In the genomic region with DNA sequence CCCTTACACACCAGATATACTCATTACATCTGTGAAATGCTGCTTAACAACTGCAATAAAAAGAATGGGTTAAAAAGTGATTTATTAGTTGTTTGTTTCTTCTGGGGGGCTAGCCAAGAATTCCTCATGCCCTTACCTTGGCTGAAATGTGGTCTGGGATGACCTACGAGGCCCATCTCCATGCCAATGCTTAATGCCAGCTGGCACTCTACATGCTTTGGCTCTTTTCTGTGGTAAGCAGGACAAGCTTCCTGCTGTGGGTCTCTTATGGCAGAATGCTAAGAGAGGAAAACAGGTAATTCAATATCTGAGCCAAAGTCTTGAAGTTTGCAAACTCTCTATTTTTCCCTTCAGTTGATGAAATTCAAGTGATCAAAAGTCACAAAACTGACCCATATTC, we compare ENCODE assay signal across 27 mouse cellular contexts.
DNase-seq lines count a peak whose midpoint lies in the region; ATAC-seq and TF ChIP-seq lines count a peak whose summit lies in the region.
"Had no signal": no experiment of that assay in that cellular context is flagged by ENCODE, and none has a peak within 500 bp of the region (broad histone marks: within the 10 kb centered on the region; RNA-seq: fewer than 3 reads in every experiment).

No protein-coding gene starts in this region.

- no peaks in the 10 kb centered on the region for H3K27me3 ChIP-seq in kidney, adult 2 months (replicated peaks; ENCODE audit: control insufficient read depth, insufficient read depth, low read length)
- H3K27me3 ChIP-seq in heart, embryonic 10.5 days (ENCODE audit: insufficient read depth, poor library complexity, severe bottlenecking) = no peaks in the 10 kb centered on the region
- H3K27me3 ChIP-seq in intestine, postnatal 0 days (replicated peaks; ENCODE audit: control insufficient read depth, insufficient read depth, low read length) = no peaks in the 10 kb centered on the region
- H3K27me3 ChIP-seq: embryonic facial prominence, embryonic 15.5 days; forebrain, embryonic 13.5 days; heart, embryonic 15.5 days; limb, embryonic 15.5 days; liver, embryonic 13.5 days; neural tube, embryonic 15.5 days; Patski had no signal

- no peak overlapping the region for H3K4me3 ChIP-seq in kidney, adult 2 months (ENCODE audit: insufficient read depth, low read depth, low read length)
- H3K4me3 ChIP-seq in heart, embryonic 10.5 days = no peak overlapping the region
- no peak overlapping the region for H3K4me3 ChIP-seq in intestine, postnatal 0 days (ENCODE audit: low read depth, low read length)
- H3K4me3 ChIP-seq: embryonic facial prominence, embryonic 10.5 days; embryonic facial prominence, embryonic 15.5 days; forebrain, embryonic 13.5 days; heart, embryonic 15.5 days; limb, embryonic 10.5 days; limb, embryonic 15.5 days; liver, embryonic 13.5 days; neural tube, embryonic 15.5 days had no signal

- no peak overlapping the region for H3K9ac ChIP-seq in intestine, postnatal 0 days (ENCODE audit: low read depth, low read length)
- H3K9ac ChIP-seq: embryonic facial prominence, embryonic 15.5 days; forebrain, embryonic 13.5 days; heart, embryonic 15.5 days; limb, embryonic 15.5 days; liver, embryonic 13.5 days; neural tube, embryonic 15.5 days had no signal

- H3K4me2 ChIP-seq in intestine, postnatal 0 days (replicated peaks; ENCODE audit: low read depth) = no peak overlapping the region
- H3K4me2 ChIP-seq: embryonic facial prominence, embryonic 15.5 days; forebrain, embryonic 13.5 days; heart, embryonic 15.5 days; limb, embryonic 15.5 days; liver, embryonic 13.5 days; neural tube, embryonic 15.5 days had no signal

- 50% methylated on average over 1 of the region's 1 CpGs for WGBS in kidney, adult 2 months
- WGBS in heart, embryonic 10.5 days = 71% methylated on average over 1 of the region's 1 CpGs
- WGBS in intestine, postnatal 0 days = 92% methylated on average over 1 of the region's 1 CpGs

- no peak overlapping the region for H3K27ac ChIP-seq in kidney, adult 2 months (ENCODE audit: insufficient read depth, low read depth, low read length)
- H3K27ac ChIP-seq in heart, embryonic 10.5 days = no peak overlapping the region
- H3K27ac ChIP-seq in intestine, postnatal 0 days (ENCODE audit: low read depth, low read length) = no peak overlapping the region
- H3K27ac ChIP-seq: embryonic facial prominence, embryonic 10.5 days; embryonic facial prominence, embryonic 15.5 days; forebrain, embryonic 13.5 days; heart, embryonic 15.5 days; limb, embryonic 10.5 days; limb, embryonic 15.5 days; liver, embryonic 13.5 days; macrophage; neural tube, embryonic 15.5 days had no signal

- TF ChIP-seq CTCF in kidney, adult 2 months (conservative IDR thresholded peaks at IDR 0.05; ENCODE audit: insufficient read depth, insufficient read length, low read depth, low read length) = no peak
- TF ChIP-seq CTCF in intestine, postnatal 0 days (IDR thresholded peaks at IDR 0.05; ENCODE audit: low read depth) = no peak

- no peak for TF ChIP-seq POLR2A in kidney, adult 2 months (IDR thresholded peaks at IDR 0.05; ENCODE audit: low read depth, low read length)

- H3K4me1 ChIP-seq in kidney, adult 2 months (ENCODE audit: control insufficient read depth, insufficient read depth, low read length) = no peaks in the 10 kb centered on the region
- H3K4me1 ChIP-seq in heart, embryonic 10.5 days = no peaks in the 10 kb centered on the region
- no peaks in the 10 kb centered on the region for H3K4me1 ChIP-seq in intestine, postnatal 0 days (replicated peaks; ENCODE audit: control insufficient read depth, insufficient read depth, low read length)
- H3K4me1 ChIP-seq: embryonic facial prominence, embryonic 10.5 days; embryonic facial prominence, embryonic 15.5 days; forebrain, embryonic 13.5 days; heart, embryonic 15.5 days; limb, embryonic 10.5 days; limb, embryonic 15.5 days; liver, embryonic 13.5 days; neural tube, embryonic 15.5 days had no signal

- no peaks in the 10 kb centered on the region for H3K9me3 ChIP-seq in heart, embryonic 10.5 days
- no peaks in the 10 kb centered on the region for H3K9me3 ChIP-seq in intestine, postnatal 0 days (ENCODE audit: control insufficient read depth)
- H3K9me3 ChIP-seq: embryonic facial prominence, embryonic 10.5 days; embryonic facial prominence, embryonic 15.5 days; forebrain, embryonic 13.5 days; heart, embryonic 15.5 days; limb, embryonic 10.5 days; limb, embryonic 15.5 days; liver, embryonic 13.5 days; neural tube, embryonic 15.5 days had no signal

- DNase-seq in kidney, adult 2 months = peak; percentile 18
- no peak for DNase-seq in kidney, postnatal 10 days
- peak; percentile 52 for DNase-seq in cerebellum, adult 11-12 months
- DNase-seq in cerebellum, adult 9-11 months = peak; percentile 61
- no peak for DNase-seq in heart, embryonic 10.5 days (ENCODE audit: low spot score)
- DNase-seq in thymus, postnatal 14 days = no peak
- DNase-seq: adrenal gland, postnatal 14 days; gastrocnemius, postnatal 14 days; kidney, postnatal 4 days; liver, embryonic 13.5 days; lung, adult 2 months; lung, postnatal 10 days; midbrain, embryonic 14.5 days; spleen, adult 18-20 months; thymus, adult 18-20 months; thymus, postnatal 36 days had no signal

- H3K36me3 ChIP-seq in kidney, adult 2 months (ENCODE audit: control insufficient read depth, insufficient read depth, low read length) = no peaks in the 10 kb centered on the region
- no peaks in the 10 kb centered on the region for H3K36me3 ChIP-seq in heart, embryonic 10.5 days
- no peaks in the 10 kb centered on the region for H3K36me3 ChIP-seq in intestine, postnatal 0 days (ENCODE audit: control insufficient read depth, insufficient read depth)
- H3K36me3 ChIP-seq: embryonic facial prominence, embryonic 10.5 days; embryonic facial prominence, embryonic 15.5 days; heart, embryonic 15.5 days; limb, embryonic 10.5 days; limb, embryonic 15.5 days; liver, embryonic 13.5 days; neural tube, embryonic 15.5 days had no signal

- no peak for ATAC-seq in intestine, postnatal 0 days
- ATAC-seq: forebrain, embryonic 13.5 days; intestine, embryonic 16.5 days; Patski had no signal

Comparison
In these comparisons a context has a peak if more than half of its experiments do, and no peak if none do; other contexts are left out.
1. DNase-seq: peak in kidney, adult 2 months (single experiment), cerebellum, adult 11-12 months (single experiment) and cerebellum, adult 9-11 months (single experiment); none in kidney, postnatal 10 days (single experiment), heart, embryonic 10.5 days (single experiment) and thymus, postnatal 14 days (single experiment).